Mouse (Mus musculus): ENCODE results near the gene Gnat2. TPM values are rescaled to one million over a fixed set of nuclear protein-coding genes. Genes with fewer than 3 reads are reported as not detected.

The Gnat2 gene
- polyA plus RNA-seq, 1 experiment = 0.27 TPM

DNA sequence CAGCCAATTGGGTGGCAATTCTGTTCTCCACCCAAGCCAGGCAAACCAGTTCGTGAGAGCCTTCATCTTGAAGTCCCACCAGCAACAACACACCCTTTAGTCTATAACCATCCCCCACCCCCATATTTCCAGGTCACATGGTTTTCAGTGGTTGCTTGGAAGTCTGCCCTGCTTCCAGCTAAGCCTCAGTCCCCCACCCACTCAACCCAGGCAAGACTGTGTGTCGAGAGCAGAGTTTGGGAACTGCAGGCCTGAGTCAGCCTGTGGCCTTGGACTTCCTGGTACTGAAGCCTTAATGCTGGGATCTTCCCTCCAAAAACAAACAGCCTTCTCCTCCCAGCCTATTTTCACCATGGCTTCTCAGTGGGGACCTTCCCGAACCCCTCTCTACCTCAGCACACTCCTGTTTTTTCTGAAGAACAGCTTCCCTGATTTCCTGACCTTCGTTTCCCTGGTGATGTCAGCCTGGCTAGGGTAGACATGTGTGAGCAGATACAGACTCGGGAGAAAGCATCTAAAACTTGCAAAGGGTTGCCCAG lies 3.7 kb upstream of the Gnat2 start:
- H3K36me3 ChIP-seq (ENCODE audit: control insufficient read depth, insufficient read depth, low read length) = no peaks in the 10 kb centered on the region
- no peak overlapping the region for H3K4me3 ChIP-seq (ENCODE audit: control insufficient read depth, insufficient read depth, low read length)
- no peak overlapping the region for H3K27ac ChIP-seq (ENCODE audit: control insufficient read depth, insufficient read depth, low read length)
- H3K27me3 ChIP-seq (ENCODE audit: control insufficient read depth, insufficient read depth, low read length) = no peaks in the 10 kb centered on the region
- DNase-seq = no peak
- H3K4me1 ChIP-seq (replicated peaks; ENCODE audit: control insufficient read depth, insufficient read depth, low read length) = peaks cover 16% of the 10 kb centered on the region
- 74% methylated on average over 5 of the region's 5 CpGs for WGBS
- TF ChIP-seq POLR2A (IDR thresholded peaks at IDR 0.05; ENCODE audit: control insufficient read depth, extremely low read depth, insufficient read depth, low read length, poor library complexity) (no peak), CTCF (IDR thresholded peaks at IDR 0.05; ENCODE audit: borderline replicate concordance, control insufficient read depth, extremely low read depth, insufficient read depth, low read length, poor library complexity) (no peak)

- H3K27ac ChIP-seq (ENCODE audit: control insufficient read depth, insufficient read depth, low read length) = no peak overlapping the region
- no peak overlapping the region for H3K4me3 ChIP-seq (ENCODE audit: control insufficient read depth, insufficient read depth, low read length)
- H3K27me3 ChIP-seq (ENCODE audit: control insufficient read depth, insufficient read depth, low read length) = no peaks in the 10 kb centered on the region
- TF ChIP-seq POLR2A (IDR thresholded peaks at IDR 0.05; ENCODE audit: control insufficient read depth, extremely low read depth, insufficient read depth, low read length, poor library complexity) (no peak), CTCF (IDR thresholded peaks at IDR 0.05; ENCODE audit: borderline replicate concordance, control insufficient read depth, extremely low read depth, insufficient read depth, low read length, poor library complexity) (no peak)
- H3K36me3 ChIP-seq (ENCODE audit: control insufficient read depth, insufficient read depth, low read length) = no peaks in the 10 kb centered on the region
- H3K4me1 ChIP-seq (replicated peaks; ENCODE audit: control insufficient read depth, insufficient read depth, low read length) = peaks cover 9% of the 10 kb centered on the region
- DNase-seq = no peak
- WGBS = 91% methylated on average over 2 of the region's 2 CpGs
These were observed 2.7 kb upstream of the Gnat2 start for GRCm38 (mm10) chr3:108089916-108090315.

- WGBS = 95% methylated on average over 2 of the region's 2 CpGs
- Histone ChIP-seq H3K36me3 (ENCODE audit: control insufficient read depth, insufficient read depth, low read length) (no peaks in the 10 kb centered on the region), H3K4me1 (replicated peaks; ENCODE audit: control insufficient read depth, insufficient read depth, low read length) (peaks cover 7% of the 10 kb centered on the region), H3K4me3 (ENCODE audit: control insufficient read depth, insufficient read depth, low read length) (no peak overlapping the region), H3K27ac (ENCODE audit: control insufficient read depth, insufficient read depth, low read length) (no peak overlapping the region), H3K27me3 (ENCODE audit: control insufficient read depth, insufficient read depth, low read length) (no peaks in the 10 kb centered on the region)
- no peak for DNase-seq
- TF ChIP-seq CTCF (IDR thresholded peaks at IDR 0.05; ENCODE audit: borderline replicate concordance, control insufficient read depth, extremely low read depth, insufficient read depth, low read length, poor library complexity) = no peak
- TF ChIP-seq POLR2A (IDR thresholded peaks at IDR 0.05; ENCODE audit: control insufficient read depth, extremely low read depth, insufficient read depth, low read length, poor library complexity) = no peak
These were observed 2.0 kb upstream of the Gnat2 start for GRCm38 (mm10) chr3:108090561-108090960.

GRCm38 (mm10) chr3:108092030-108092429 lies 559 bp upstream of the Gnat2 start:
- no peaks in the 10 kb centered on the region for H3K27me3 ChIP-seq (ENCODE audit: control insufficient read depth, insufficient read depth, low read length)
- H3K4me3 ChIP-seq (ENCODE audit: control insufficient read depth, insufficient read depth, low read length) = no peak overlapping the region
- DNase-seq = no peak
- no peaks in the 10 kb centered on the region for H3K36me3 ChIP-seq (ENCODE audit: control insufficient read depth, insufficient read depth, low read length)
- no peak for TF ChIP-seq POLR2A (IDR thresholded peaks at IDR 0.05; ENCODE audit: control insufficient read depth, extremely low read depth, insufficient read depth, low read length, poor library complexity)
- TF ChIP-seq CTCF (IDR thresholded peaks at IDR 0.05; ENCODE audit: borderline replicate concordance, control insufficient read depth, extremely low read depth, insufficient read depth, low read length, poor library complexity) = no peak
- no peak overlapping the region for H3K27ac ChIP-seq (ENCODE audit: control insufficient read depth, insufficient read depth, low read length)
- no peaks in the 10 kb centered on the region for H3K4me1 ChIP-seq (replicated peaks; ENCODE audit: control insufficient read depth, insufficient read depth, low read length)
- WGBS = 84% methylated on average over 6 of the region's 6 CpGs

- Histone ChIP-seq H3K4me3 (ENCODE audit: control insufficient read depth, insufficient read depth, low read length) (no peak overlapping the region), H3K27ac (ENCODE audit: control insufficient read depth, insufficient read depth, low read length) (no peak overlapping the region), H3K36me3 (ENCODE audit: control insufficient read depth, insufficient read depth, low read length) (no peaks in the 10 kb centered on the region), H3K27me3 (ENCODE audit: control insufficient read depth, insufficient read depth, low read length) (no peaks in the 10 kb centered on the region), H3K4me1 (replicated peaks; ENCODE audit: control insufficient read depth, insufficient read depth, low read length) (no peaks in the 10 kb centered on the region)
- TF ChIP-seq CTCF (IDR thresholded peaks at IDR 0.05; ENCODE audit: borderline replicate concordance, control insufficient read depth, extremely low read depth, insufficient read depth, low read length, poor library complexity) = no peak
- no peak for TF ChIP-seq POLR2A (IDR thresholded peaks at IDR 0.05; ENCODE audit: control insufficient read depth, extremely low read depth, insufficient read depth, low read length, poor library complexity)
- 74% methylated on average over 6 of the region's 6 CpGs for WGBS
- DNase-seq = no peak
These were observed 717 bp downstream of the Gnat2 start for GRCm38 (mm10) chr3:108093306-108093705.

DNA sequence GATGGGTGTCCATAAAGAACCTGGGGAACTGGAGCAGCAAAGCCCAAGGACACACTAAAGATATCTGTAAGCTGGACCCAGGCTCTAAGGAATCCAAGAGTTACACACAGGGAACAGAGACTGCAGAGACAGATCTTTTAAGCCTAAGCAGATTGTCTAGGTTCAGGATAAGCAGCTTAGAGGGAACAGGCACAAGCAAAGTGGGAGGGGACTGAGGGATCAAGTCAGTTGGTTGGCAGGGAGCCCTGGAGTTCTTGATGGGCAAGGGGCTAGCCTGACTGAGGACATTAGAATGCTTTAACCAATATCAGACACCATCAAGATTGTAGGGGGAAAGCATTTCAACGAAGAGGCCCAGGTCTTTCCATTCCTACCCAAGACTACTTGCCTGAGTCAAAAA lies 1.6 kb downstream of the Gnat2 start:
- no peaks in the 10 kb centered on the region for H3K36me3 ChIP-seq (ENCODE audit: control insufficient read depth, insufficient read depth, low read length)
- DNase-seq = no peak
- no peak overlapping the region for H3K4me3 ChIP-seq (ENCODE audit: control insufficient read depth, insufficient read depth, low read length)
- H3K27me3 ChIP-seq (ENCODE audit: control insufficient read depth, insufficient read depth, low read length) = no peaks in the 10 kb centered on the region
- WGBS = 84% methylated on average over 1 of the region's 1 CpGs
- no peaks in the 10 kb centered on the region for H3K4me1 ChIP-seq (replicated peaks; ENCODE audit: control insufficient read depth, insufficient read depth, low read length)
- H3K27ac ChIP-seq (ENCODE audit: control insufficient read depth, insufficient read depth, low read length) = no peak overlapping the region
- no peak for TF ChIP-seq POLR2A (IDR thresholded peaks at IDR 0.05; ENCODE audit: control insufficient read depth, extremely low read depth, insufficient read depth, low read length, poor library complexity)
- no peak for TF ChIP-seq CTCF (IDR thresholded peaks at IDR 0.05; ENCODE audit: borderline replicate concordance, control insufficient read depth, extremely low read depth, insufficient read depth, low read length, poor library complexity)
